Mouse (Mus musculus) midbrain, embryonic 15.5 days (tissue): Measurements from ENCODE around the gene Sun3. TPM values are rescaled to one million over a fixed set of nuclear protein-coding genes. Genes with fewer than 3 reads are reported as not detected.

ENCODE experiments used
- ATAC-seq: fragments of 200-750 bp; cut with Nextera tagmentation; replicated peaks from 2 replicates; pipeline ENCODE4 v1.8.0; 2017; ENCODE audit warnings: moderate TSS enrichment
- H3K27ac ChIP-seq: fragments of 300-500 bp; sonication (generic); 2 replicates; pipeline ENCODE4 v1.5.1; 2015; ENCODE audit warnings: mild to moderate bottlenecking, inconsistent platforms
- H3K27me3 ChIP-seq: fragments of 300-500 bp; sonication (generic); replicated peaks from 2 replicates; pipeline ENCODE4 v1.6.1; 2015; ENCODE audit warnings: inconsistent platforms
- H3K36me3 ChIP-seq: fragments of 300-500 bp; sonication (generic); replicated peaks from 2 replicates; pipeline ENCODE4 v1.6.1; 2015; ENCODE audit warnings: inconsistent platforms
- H3K4me1 ChIP-seq: fragments of 300-500 bp; sonication (generic); 2 replicates; pipeline ENCODE4 v1.6.1; 2015; ENCODE audit warnings: inconsistent platforms
- H3K4me2 ChIP-seq: fragments of 300-500 bp; sonication (generic); 2 replicates; pipeline ENCODE4 v1.6.1; 2015; ENCODE audit warnings: inconsistent platforms, mild to moderate bottlenecking, moderate library complexity
- H3K4me3 ChIP-seq: fragments of 300-500 bp; sonication (generic); 2 replicates; pipeline ENCODE4 v1.5.1; 2015; ENCODE audit warnings: mild to moderate bottlenecking, inconsistent platforms
- H3K9ac ChIP-seq: fragments of 300-500 bp; sonication (generic); 2 replicates; pipeline ENCODE4 v1.6.1; 2015; ENCODE audit warnings: mild to moderate bottlenecking, inconsistent platforms
- H3K9me3 ChIP-seq: fragments of 300-500 bp; sonication (generic); 2 replicates; pipeline ENCODE4 v1.6.1; 2016; ENCODE audit warnings: inconsistent platforms
- WGBS: fragments of 180-500 bp; shearing (Covaris S2); methylation state at CpG from one replicate; pipeline ENCODE4 v1.1.7; 2015; ENCODE audit warnings: mixed read lengths; 5-methylcytosine and 5-hydroxymethylcytosine counted together
- polyA plus RNA-seq: library from polyadenylated mRNA; unstranded; fragments of >200 nt; fragmentation: Nextera tagmentation; extraction: Ambion mirVana; gene quantifications from 2 replicates; pipeline ENCODE4 v1.2.1, GENCODE M21; 2015

Sun3 gene
- polyA plus RNA-seq, 1 experiment from 2014 or later: not detected

- Histone ChIP-seq H3K4me3 (no peak overlapping the region), H3K4me1 (no peaks in the 10 kb centered on the region), H3K9ac (no peak overlapping the region), H3K27me3 (no peaks in the 10 kb centered on the region), H3K27ac (no peak overlapping the region), H3K4me2 (no peak overlapping the region), H3K36me3 (no peaks in the 10 kb centered on the region), H3K9me3 (no peaks in the 10 kb centered on the region)
- ATAC-seq: no peak
- WGBS: 80% methylated on average over 7 of the region's 7 CpGs
Observed at GRCm38 (mm10) chr11:9024782-9025181, 24.0 kb downstream of the Sun3 start.

DNA sequence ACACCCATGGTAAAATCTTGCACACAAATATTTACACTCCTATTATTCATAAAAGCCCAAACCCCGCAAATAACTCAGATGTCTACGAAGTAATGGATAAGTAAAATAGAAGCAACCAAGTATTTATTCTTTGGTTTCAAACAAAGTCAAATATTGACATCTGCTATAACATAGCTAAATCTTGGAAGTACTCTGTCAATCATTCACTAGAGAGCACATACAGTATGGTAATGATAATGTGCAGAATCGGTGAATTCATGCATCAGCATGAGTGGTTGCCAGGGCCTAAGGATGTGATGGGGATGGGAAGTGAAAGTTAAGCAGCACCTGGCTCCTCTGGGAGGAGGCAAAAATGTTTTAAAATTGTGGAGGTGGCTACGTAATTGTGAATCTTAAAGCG lies 28.6 kb downstream of the Sun3 start:
- Histone ChIP-seq H3K4me1 (no peaks in the 10 kb centered on the region), H3K4me3 (no peak overlapping the region), H3K36me3 (no peaks in the 10 kb centered on the region), H3K27me3 (no peaks in the 10 kb centered on the region), H3K4me2 (no peak overlapping the region), H3K27ac (no peak overlapping the region), H3K9ac (no peak overlapping the region), H3K9me3 (no peaks in the 10 kb centered on the region)
- 96% methylated on average over 5 of the region's 5 CpGs for WGBS
- ATAC-seq: no peak

- ATAC-seq: no peak
- Histone ChIP-seq H3K4me1 (no peaks in the 10 kb centered on the region), H3K9me3 (no peaks in the 10 kb centered on the region), H3K27ac (no peak overlapping the region), H3K4me3 (no peak overlapping the region), H3K27me3 (no peaks in the 10 kb centered on the region), H3K4me2 (no peak overlapping the region), H3K9ac (no peak overlapping the region), H3K36me3 (no peaks in the 10 kb centered on the region)
- WGBS: 79% methylated on average over 6 of the region's 6 CpGs
Observed at GRCm38 (mm10) chr11:9018491-9019267, 30.1 kb downstream of the Sun3 start.

GRCm38 (mm10) chr11:9014740-9015139 lies 34.1 kb downstream of the Sun3 start:
- WGBS: 86% methylated on average over 3 of the region's 3 CpGs

DNA sequence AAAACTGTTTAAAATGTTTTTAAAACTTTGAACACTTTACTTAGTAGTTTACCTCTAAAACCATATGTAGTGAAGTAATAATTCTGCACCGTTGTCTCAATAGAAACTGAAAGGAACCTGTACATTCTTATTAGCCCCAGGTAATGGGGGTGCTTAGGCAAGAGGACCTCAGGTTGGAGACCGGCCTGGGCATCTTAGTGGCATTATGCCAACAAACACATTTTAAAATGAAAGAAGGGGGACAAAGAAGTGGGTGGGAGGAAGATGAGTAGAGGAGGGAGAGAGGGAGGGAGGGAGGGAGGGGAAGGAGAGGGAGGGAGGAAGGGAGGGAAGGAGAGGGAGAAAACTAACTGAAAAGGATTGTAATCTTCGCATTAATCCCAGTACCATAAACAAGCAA lies 37.4 kb downstream of the Sun3 start:
- peak overlapping the region; percentile 76; the same call in 1 of the 2 replicates for H3K27ac ChIP-seq
- no peaks in the 10 kb centered on the region for H3K9me3 ChIP-seq
- H3K4me1 ChIP-seq: peaks cover 13% of the 10 kb centered on the region
- ATAC-seq: peak; percentile 34
- H3K27me3 ChIP-seq: no peaks in the 10 kb centered on the region
- H3K36me3 ChIP-seq: no peaks in the 10 kb centered on the region
- peak overlapping the region; percentile 75 for H3K4me2 ChIP-seq
- H3K9ac ChIP-seq: peak overlapping the region; percentile 69
- H3K4me3 ChIP-seq: peak overlapping the region; percentile 73
- WGBS: 2% methylated on average over 3 of the region's 3 CpGs

More at GRCm38 (mm10) chr11:9014740-9015139, 34.1 kb downstream of the Sun3 start:
- H3K36me3 ChIP-seq: no peaks in the 10 kb centered on the region
- no peaks in the 10 kb centered on the region for H3K27me3 ChIP-seq
- H3K27ac ChIP-seq: no peak overlapping the region
- H3K9me3 ChIP-seq: no peaks in the 10 kb centered on the region
- no peak for ATAC-seq
- H3K4me2 ChIP-seq: no peak overlapping the region
- H3K4me1 ChIP-seq: peaks cover 8% of the 10 kb centered on the region
- H3K9ac ChIP-seq: no peak overlapping the region
- no peak overlapping the region for H3K4me3 ChIP-seq

DNA sequence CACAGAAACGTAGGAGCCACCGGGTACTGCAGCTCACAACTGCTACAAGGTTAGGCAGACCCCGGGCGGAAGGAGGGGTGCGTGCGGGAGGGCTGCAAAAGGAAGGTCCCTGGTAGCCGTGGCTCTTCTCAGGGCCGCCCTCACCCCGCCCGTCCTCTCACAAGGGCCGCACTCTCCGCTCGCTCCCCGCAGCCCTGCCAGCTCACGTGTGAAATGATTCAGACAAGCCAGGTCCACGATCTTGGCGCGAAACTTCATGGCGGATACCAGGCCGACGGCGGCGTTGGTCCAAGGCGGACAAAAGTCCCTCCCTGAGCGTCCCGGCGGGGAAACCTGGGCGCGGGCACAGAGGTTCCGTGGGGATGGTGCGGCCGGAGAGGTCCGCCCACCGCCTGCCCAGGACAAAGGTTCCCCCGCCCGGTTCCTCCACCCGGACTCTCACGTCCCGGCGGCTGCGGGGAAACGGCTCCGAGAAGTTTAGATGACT lies 37.9 kb downstream of the Sun3 start, which contains the start of gene Hus1:
Gene Hus1 (minus strand): TSS at position 339 of the 487 bp plus-strand sequence.
- Histone ChIP-seq H3K4me1 (peaks cover 13% of the 10 kb centered on the region), H3K27ac (peak within 1 kb of the TSS; percentile 76), H3K27me3 (no peaks in the 10 kb centered on the region), H3K9me3 (no peaks in the 10 kb centered on the region), H3K9ac (peak within 1 kb of the TSS; percentile 69), H3K36me3 (no peaks in the 10 kb centered on the region), H3K4me3 (peak within 1 kb of the TSS; percentile 73), H3K4me2 (peak within 1 kb of the TSS; percentile 75)
- peak; percentile 97 for ATAC-seq
- under 1% methylated on average over 43 of the region's 43 CpGs for whole genome bisulfite sequencing

DNA sequence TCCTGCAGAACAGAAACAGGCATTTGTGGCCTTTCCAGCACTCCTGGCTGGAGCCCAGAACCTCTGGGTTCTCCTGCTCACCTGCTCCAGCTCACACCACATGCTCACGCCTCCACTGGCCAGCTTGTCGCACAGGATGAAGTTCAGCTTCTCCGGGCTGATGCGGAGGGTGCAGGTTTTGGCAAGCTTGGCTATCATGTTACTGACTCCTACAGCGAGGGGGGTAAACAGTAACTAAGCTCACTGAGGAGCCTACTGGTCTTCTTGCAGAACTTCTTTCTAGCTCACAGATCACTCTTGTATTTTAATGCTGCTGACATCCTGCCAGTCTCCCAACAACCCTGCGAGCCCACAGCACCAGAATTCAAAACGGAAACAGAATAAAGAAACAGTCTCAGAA lies 38.4 kb downstream of the Sun3 start:
- Histone ChIP-seq H3K4me3 (peak overlapping the region; percentile 73), H3K9ac (peak overlapping the region; percentile 69), H3K4me1 (peaks cover 13% of the 10 kb centered on the region), H3K9me3 (no peaks in the 10 kb centered on the region), H3K4me2 (peak overlapping the region; percentile 75), H3K27me3 (no peaks in the 10 kb centered on the region), H3K36me3 (no peaks in the 10 kb centered on the region), H3K27ac (peak overlapping the region; percentile 76)
- 0% methylated on average over 7 of the region's 7 CpGs for WGBS
- peak; percentile 67 for ATAC-seq

DNA sequence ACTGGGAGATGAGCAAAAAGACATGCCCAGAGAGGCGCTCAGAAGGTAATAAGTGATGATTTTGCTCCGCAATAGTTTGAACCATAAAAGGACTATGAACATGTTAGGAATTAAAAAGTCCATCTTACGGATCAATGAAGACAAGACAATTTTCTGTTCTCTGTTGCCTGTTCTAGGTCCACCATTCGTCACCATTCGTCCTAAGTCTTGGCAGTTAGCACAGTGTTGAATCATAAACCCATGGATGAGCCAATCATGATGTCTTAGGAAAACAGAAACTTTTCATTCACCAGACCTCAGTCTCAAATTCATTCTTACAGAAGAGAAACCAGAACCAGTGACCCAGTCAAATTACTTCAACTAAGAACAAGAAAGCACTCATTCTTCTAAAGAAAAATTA lies 40.0 kb downstream of the Sun3 start:
- Histone ChIP-seq H3K36me3 (0 out of 2 replicates have a peak, but pooled peaks cover 7% of the 10 kb centered on the region), H3K9ac (no peak overlapping the region), H3K4me2 (no peak overlapping the region), H3K27me3 (no peaks in the 10 kb centered on the region), H3K4me1 (peaks cover 13% of the 10 kb centered on the region), H3K27ac (no peak overlapping the region), H3K9me3 (no peaks in the 10 kb centered on the region), H3K4me3 (no peak overlapping the region)
- 98% methylated on average over 5 of the region's 5 CpGs for WGBS
- ATAC-seq: no peak

- Histone ChIP-seq H3K9me3 (no peaks in the 10 kb centered on the region), H3K27ac (no peak overlapping the region), H3K4me3 (no peak overlapping the region), H3K9ac (no peak overlapping the region), H3K4me2 (no peak overlapping the region), H3K27me3 (no peaks in the 10 kb centered on the region), H3K4me1 (no peaks in the 10 kb centered on the region), H3K36me3 (0 out of 2 replicates have a peak, but pooled peaks cover 5% of the 10 kb centered on the region)
- 69% methylated on average over 4 of the region's 4 CpGs for WGBS
- no peak for ATAC-seq
Observed at GRCm38 (mm10) chr11:8988084-8988483, 60.7 kb downstream of the Sun3 start.

DNA sequence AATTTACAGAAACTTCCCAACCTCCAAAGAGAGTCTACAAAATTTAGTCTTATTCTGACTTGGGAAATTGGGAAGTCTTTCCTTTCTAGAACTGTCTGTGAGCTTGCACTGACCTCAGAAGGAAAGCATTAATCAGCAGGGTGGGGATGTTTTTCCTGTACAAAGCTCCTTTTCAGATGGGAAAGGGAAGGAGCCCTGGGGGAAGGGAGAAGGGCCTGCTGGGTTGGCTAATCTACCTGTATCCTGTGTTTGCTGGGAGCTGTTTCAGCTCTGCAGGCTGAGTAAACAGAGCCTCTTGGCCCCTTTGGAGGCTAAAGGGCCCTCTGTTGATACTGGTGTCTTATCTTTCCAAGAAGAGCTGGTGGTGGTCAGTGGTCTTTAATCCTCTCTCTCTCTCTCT lies 62.7 kb downstream of the Sun3 start:
- Histone ChIP-seq H3K9me3 (no peaks in the 10 kb centered on the region), H3K4me1 (no peaks in the 10 kb centered on the region), H3K27ac (no peak overlapping the region), H3K27me3 (no peaks in the 10 kb centered on the region), H3K36me3 (no peaks in the 10 kb centered on the region), H3K9ac (no peak overlapping the region), H3K4me3 (no peak overlapping the region), H3K4me2 (no peak overlapping the region)
- no peak for ATAC-seq

DNA sequence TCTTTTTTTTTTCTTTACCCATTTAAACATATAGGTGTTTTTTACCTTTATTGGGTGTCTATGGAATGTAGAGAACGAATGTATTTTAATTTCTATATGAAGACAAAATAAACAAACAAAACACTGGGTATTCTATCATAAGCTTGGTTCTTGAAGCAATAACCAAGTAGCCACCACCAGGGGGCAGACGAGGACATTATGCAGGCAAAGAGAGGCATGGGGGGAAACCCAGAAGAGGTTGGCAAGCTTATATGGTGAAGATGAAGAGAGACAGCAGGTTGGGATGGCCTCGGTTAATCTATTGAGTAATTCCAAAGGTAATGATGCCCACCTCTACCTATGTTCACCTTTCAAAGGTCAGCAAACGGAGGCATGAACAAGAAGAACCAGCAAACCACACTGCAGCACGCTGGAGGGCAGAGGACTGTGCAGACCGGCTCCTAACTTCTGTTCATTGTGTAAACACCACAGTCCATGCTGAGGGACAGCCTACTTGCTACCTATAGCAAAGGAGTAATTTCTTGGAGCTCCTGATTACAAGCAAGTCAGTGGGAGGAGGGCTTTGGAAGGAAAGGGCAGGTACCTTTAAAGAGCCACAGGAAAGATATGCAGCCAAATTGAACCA lies 65.4 kb downstream of the Sun3 start:
- H3K9ac ChIP-seq: no peak overlapping the region
- peak; percentile 43 for ATAC-seq
- H3K27ac ChIP-seq: no peak overlapping the region
- 44% methylated on average over 6 of the region's 6 CpGs for WGBS
- H3K27me3 ChIP-seq: no peaks in the 10 kb centered on the region
- no peaks in the 10 kb centered on the region for H3K4me1 ChIP-seq
- H3K4me2 ChIP-seq: no peak overlapping the region
- H3K9me3 ChIP-seq: no peaks in the 10 kb centered on the region
- H3K36me3 ChIP-seq: no peaks in the 10 kb centered on the region
- no peak overlapping the region for H3K4me3 ChIP-seq

GRCm38 (mm10) chr11:8978154-8978553 lies 70.6 kb downstream of the Sun3 start:
- Histone ChIP-seq H3K27me3 (no peaks in the 10 kb centered on the region), H3K36me3 (no peaks in the 10 kb centered on the region), H3K9me3 (no peaks in the 10 kb centered on the region), H3K4me3 (no peak overlapping the region), H3K9ac (no peak overlapping the region), H3K27ac (no peak overlapping the region), H3K4me2 (no peak overlapping the region), H3K4me1 (no peaks in the 10 kb centered on the region)
- WGBS: 90% methylated on average over 4 of the region's 4 CpGs
- ATAC-seq: no peak
